Mouse (Mus musculus) liver, adult (tissue): ENCODE results near the gene Noct.
A peak's percentile ranks its signal among the peaks of the same experiment; 100 is the strongest.

Experiments
- GATA4 ChIP-seq: IDR thresholded peaks from 2 replicates; pipeline ENCODE4 v1.6.1; 2014; ENCODE audit warnings: mild to moderate bottlenecking, low read length; ENCODE audit not compliant: insufficient replicate concordance

Noct gene

DNA sequence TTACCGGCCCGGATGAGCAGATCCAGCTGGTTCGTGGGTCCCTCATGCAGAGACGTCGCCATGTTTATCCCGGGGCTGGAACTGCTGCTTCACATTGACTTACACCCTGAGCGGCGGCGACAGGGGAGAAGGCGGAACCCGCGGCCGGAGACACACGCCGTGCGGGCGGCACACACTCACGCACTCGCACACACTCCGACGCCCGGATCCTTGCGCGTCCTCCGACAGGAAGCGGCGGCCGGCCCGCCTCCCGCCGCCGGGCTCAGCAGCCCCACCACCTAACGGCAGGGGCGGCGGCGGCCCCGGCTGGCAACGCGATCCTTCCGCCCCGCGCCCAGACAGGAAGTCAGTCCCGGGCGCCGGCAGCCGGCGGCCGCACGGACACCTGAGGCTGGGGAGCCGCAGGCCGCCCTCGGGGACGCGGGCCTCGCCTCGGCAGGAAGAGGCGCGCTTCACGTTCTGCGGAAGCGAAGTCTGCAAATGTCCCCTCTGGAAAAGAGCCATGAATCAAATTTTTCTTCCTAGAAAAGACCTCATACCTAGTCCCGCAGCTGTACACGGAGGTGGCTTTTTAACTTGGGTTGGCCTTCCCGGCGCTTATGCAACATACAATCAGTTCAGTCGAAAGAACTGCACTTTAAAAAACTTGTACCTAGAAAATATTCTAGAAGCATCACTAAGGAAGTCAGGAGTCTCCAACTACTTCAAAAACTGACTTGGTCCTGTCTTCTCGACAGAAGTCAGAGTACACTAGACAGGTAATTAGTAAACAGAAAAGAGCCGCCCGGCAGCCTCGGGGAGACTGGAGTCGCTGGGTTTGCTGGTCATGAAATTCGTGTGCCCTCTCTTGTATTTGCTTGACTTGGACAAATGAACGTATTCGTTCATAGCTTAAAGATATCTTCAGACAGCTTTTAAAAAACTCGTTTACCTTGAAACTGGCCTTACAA is 53.2 kb downstream of the Noct start:
- TF ChIP-seq GATA4 = peak; percentile 28; the same call in 1 of the 2 replicates

DNA sequence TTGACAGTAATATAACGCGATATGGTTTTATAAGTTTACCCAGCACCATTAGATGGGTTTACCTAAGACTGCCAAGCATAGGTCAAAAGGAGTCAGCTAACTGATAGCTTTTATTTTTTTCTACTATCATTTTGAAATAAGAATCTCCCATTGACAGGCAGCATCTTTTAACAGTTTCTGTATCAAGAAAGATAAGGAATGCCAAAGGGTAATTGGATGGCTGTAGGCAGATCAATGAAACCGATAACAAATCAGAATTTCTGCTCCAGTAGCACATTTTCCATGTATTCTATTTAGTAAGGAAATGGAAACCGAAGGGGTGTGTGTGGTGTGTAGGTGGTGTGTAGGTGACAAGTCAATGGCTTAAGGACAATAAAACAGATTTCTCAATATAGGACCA is 54.2 kb downstream of the Noct start:
- peak; percentile 66; the same call in 1 of the 2 replicates for TF ChIP-seq GATA4

DNA sequence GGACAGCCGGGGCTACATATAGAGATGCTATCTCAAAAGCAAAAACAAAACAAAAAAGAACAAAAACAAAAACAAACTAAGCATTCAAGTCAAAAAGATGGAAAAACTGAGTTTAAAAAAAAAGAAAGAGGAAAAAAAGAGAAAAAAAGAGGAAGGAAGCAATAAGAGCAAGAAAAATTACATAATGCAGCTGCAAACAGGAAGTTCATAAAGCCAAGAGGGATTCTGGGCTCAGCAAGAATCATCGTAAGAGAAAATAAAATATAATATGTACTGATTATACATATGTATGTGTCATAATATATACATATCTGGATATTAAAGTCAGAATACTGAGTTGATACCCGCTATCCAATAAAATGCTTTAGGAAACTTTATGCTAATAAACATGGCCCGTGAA is 57.5 kb downstream of the Noct start:
- TF ChIP-seq GATA4 = no peak

- no peak for TF ChIP-seq GATA4
Measured at GRCm38 (mm10) chr3:51284375-51284774, 60.1 kb downstream of the Noct start.

DNA sequence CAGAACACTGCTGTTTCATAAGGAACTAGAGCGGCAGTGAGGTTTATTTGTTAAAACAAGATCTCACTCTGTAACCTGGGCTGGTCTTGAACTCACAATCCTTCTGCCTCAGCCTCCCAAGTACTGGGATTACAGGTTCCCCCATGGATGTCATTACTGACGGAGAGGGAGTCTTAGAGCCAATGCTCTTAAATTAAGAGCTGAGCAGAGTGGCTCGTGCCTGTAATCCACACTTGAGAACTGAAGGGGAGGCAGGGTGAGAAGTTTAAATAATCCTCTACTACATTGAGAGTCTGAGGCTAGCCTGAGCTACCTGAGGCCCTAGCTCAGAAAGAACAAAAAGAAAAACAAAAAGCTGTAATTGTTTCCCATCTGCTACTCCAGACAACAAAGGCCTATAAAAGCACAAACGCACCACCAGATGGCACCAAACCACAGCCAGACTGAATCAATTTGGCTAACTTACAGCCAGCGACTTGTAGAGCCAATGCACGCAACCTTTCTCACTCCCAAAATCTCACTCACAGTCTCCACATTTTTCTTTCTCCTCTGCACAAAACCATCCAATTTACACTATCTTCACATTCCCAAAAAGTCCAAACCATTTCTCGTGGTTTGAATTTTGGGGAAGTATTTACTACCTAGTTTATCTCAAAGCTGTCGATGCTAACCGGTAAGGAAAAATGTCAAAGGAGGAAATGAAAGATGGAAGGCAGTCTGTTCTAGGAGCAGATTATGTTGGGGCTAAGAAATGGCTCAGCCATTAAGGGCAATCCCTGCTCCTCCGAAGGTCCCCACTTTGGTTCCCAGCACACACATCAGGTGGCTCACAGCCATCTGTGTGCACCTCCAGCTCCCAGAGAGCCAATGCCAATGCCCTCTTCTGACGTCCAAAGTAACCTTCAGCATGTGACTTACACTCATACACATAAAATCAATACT is 64.9 kb downstream of the Noct start:
- no peak for TF ChIP-seq GATA4

DNA sequence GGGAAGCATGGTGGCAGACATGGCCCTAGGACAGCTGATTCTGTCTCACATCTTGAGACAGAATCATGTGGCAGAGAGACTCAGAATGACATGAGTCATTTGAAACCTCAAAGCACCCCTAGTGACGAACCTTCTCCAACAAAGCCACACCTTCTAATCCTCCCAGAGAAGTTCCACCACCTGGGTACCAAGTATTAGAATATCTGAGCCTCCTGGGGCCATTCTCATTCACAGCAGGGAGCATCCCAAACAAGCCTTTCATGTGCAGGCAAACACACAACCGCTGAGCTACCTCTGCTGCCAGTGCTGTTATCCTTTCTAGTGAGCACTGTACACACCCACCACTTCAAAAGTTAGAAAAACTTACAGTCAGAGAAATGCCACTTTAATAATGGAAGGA is 70.0 kb downstream of the Noct start:
- TF ChIP-seq GATA4 = no peak

- no peak for TF ChIP-seq GATA4
Measured at GRCm38 (mm10) chr3:51295225-51295624, 71.0 kb downstream of the Noct start.

- TF ChIP-seq GATA4 = no peak
Measured at GRCm38 (mm10) chr3:51296790-51297189, 72.5 kb downstream of the Noct start.
